Mouse (Mus musculus): ENCODE results near the gene Prr13. TPM values are rescaled to one million over a fixed set of nuclear protein-coding genes. Genes with fewer than 3 reads are reported as not detected.

Gene Prr13
- 57.6 and 60.5 TPM in 2 replicates for polyA plus RNA-seq (2016; fragmentation: Nextera tagmentation; extraction: Ambion mirVana)

GRCm38 (mm10) chr15:102458904-102459317 lies at the start of gene Prr13:
Gene Prr13, plus strand, starts transcription at chr15:102459028.
- peak; percentile 83 for DNase-seq (ENCODE audit: low spot score)
- Histone ChIP-seq H3K27ac (0 out of 2 replicates have a peak within 1 kb of the TSS, but pooled peaks have one; percentile 66), H3K4me1 (peaks cover 24% of the 10 kb centered on the region), H3K27me3 (ENCODE audit: low read depth, poor library complexity, severe bottlenecking) (no peaks in the 10 kb centered on the region), H3K9me3 (replicated peaks) (no peaks in the 10 kb centered on the region), H3K4me3 (peak within 1 kb of the TSS; percentile 56), H3K36me3 (peaks cover 11% of the 10 kb centered on the region)
- under 1% methylated on average over 19 of the region's 19 CpGs for WGBS

GRCm38 (mm10) chr15:102409286-102409685 lies 49.5 kb upstream of the Prr13 start:
- Histone ChIP-seq H3K4me1 (peaks cover 42% of the 10 kb centered on the region), H3K4me3 (0 out of 2 replicates have a peak overlapping the region, but pooled peaks have one; percentile 14), H3K9me3 (replicated peaks) (no peaks in the 10 kb centered on the region), H3K27ac (no peak overlapping the region), H3K27me3 (ENCODE audit: low read depth, poor library complexity, severe bottlenecking) (no peaks in the 10 kb centered on the region), H3K36me3 (peaks cover 72% of the 10 kb centered on the region)
- DNase-seq (ENCODE audit: low spot score), result no peak
- WGBS, result 96% methylated on average over 3 of the region's 3 CpGs

- peaks cover 90% of the 10 kb centered on the region for H3K36me3 ChIP-seq
- WGBS, result 89% methylated on average over 1 of the region's 1 CpGs
- DNase-seq (ENCODE audit: low spot score), result no peak
Observed at GRCm38 (mm10) chr15:102411077-102411476, 47.8 kb upstream of the Prr13 start.

GRCm38 (mm10) chr15:102413687-102414086 lies 45.1 kb upstream of the Prr13 start:
- no peak for DNase-seq (ENCODE audit: low spot score)
- Histone ChIP-seq H3K4me1 (peaks cover 20% of the 10 kb centered on the region), H3K36me3 (peaks cover 99% of the 10 kb centered on the region), H3K27ac (no peak overlapping the region), H3K9me3 (replicated peaks) (no peaks in the 10 kb centered on the region), H3K27me3 (ENCODE audit: low read depth, poor library complexity, severe bottlenecking) (no peaks in the 10 kb centered on the region), H3K4me3 (no peak overlapping the region)

More at GRCm38 (mm10) chr15:102411077-102411476, 47.8 kb upstream of the Prr13 start:
- Histone ChIP-seq H3K9me3 (replicated peaks) (no peaks in the 10 kb centered on the region), H3K4me1 (peaks cover 32% of the 10 kb centered on the region), H3K4me3 (0 out of 2 replicates have a peak overlapping the region, but pooled peaks have one; percentile 19), H3K27ac (no peak overlapping the region), H3K27me3 (ENCODE audit: low read depth, poor library complexity, severe bottlenecking) (no peaks in the 10 kb centered on the region)

GRCm38 (mm10) chr15:102417524-102417923 lies 41.3 kb upstream of the Prr13 start:
- Histone ChIP-seq H3K27ac (no peak overlapping the region), H3K4me3 (no peak overlapping the region), H3K27me3 (ENCODE audit: low read depth, poor library complexity, severe bottlenecking) (no peaks in the 10 kb centered on the region), H3K36me3 (peaks cover 86% of the 10 kb centered on the region), H3K9me3 (replicated peaks) (no peaks in the 10 kb centered on the region), H3K4me1 (no peaks in the 10 kb centered on the region)
- DNase-seq (ENCODE audit: low spot score), result no peak
- WGBS, result 85% methylated on average over 2 of the region's 2 CpGs

GRCm38 (mm10) chr15:102420986-102421385 lies 37.8 kb upstream of the Prr13 start:
- DNase-seq (ENCODE audit: low spot score), result no peak
- Histone ChIP-seq H3K9me3 (replicated peaks) (no peaks in the 10 kb centered on the region), H3K4me3 (no peak overlapping the region), H3K4me1 (no peaks in the 10 kb centered on the region), H3K27me3 (ENCODE audit: low read depth, poor library complexity, severe bottlenecking) (no peaks in the 10 kb centered on the region), H3K27ac (no peak overlapping the region), H3K36me3 (peaks cover 85% of the 10 kb centered on the region)
- WGBS, result 66% methylated on average over 1 of the region's 1 CpGs

GRCm38 (mm10) chr15:102421437-102421836 lies 37.4 kb upstream of the Prr13 start:
- DNase-seq (ENCODE audit: low spot score), result no peak
- H3K27ac ChIP-seq, result no peak overlapping the region

GRCm38 (mm10) chr15:102423602-102424240 lies 35.1 kb upstream of the Prr13 start:
- no peaks in the 10 kb centered on the region for H3K4me1 ChIP-seq
- 92% methylated on average over 2 of the region's 2 CpGs for WGBS
- no peak overlapping the region for H3K27ac ChIP-seq
- H3K9me3 ChIP-seq (replicated peaks), result no peaks in the 10 kb centered on the region
- no peak for DNase-seq (ENCODE audit: low spot score)
- peaks cover 86% of the 10 kb centered on the region for H3K36me3 ChIP-seq
- H3K4me3 ChIP-seq, result no peak overlapping the region
- H3K27me3 ChIP-seq (ENCODE audit: low read depth, poor library complexity, severe bottlenecking), result no peaks in the 10 kb centered on the region

More at GRCm38 (mm10) chr15:102421437-102421836, 37.4 kb upstream of the Prr13 start:
- Histone ChIP-seq H3K27me3 (ENCODE audit: low read depth, poor library complexity, severe bottlenecking) (no peaks in the 10 kb centered on the region), H3K4me1 (no peaks in the 10 kb centered on the region), H3K9me3 (replicated peaks) (no peaks in the 10 kb centered on the region), H3K36me3 (peaks cover 85% of the 10 kb centered on the region), H3K4me3 (no peak overlapping the region)
- 61% methylated on average over 3 of the region's 3 CpGs for WGBS

- WGBS, result 89% methylated on average over 2 of the region's 2 CpGs
- no peaks in the 10 kb centered on the region for H3K9me3 ChIP-seq (replicated peaks)
- H3K27me3 ChIP-seq (ENCODE audit: low read depth, poor library complexity, severe bottlenecking), result no peaks in the 10 kb centered on the region
- no peak overlapping the region for H3K4me3 ChIP-seq
- DNase-seq (ENCODE audit: low spot score), result no peak
- no peaks in the 10 kb centered on the region for H3K4me1 ChIP-seq
- peaks cover 86% of the 10 kb centered on the region for H3K36me3 ChIP-seq
- H3K27ac ChIP-seq, result no peak overlapping the region
Observed at GRCm38 (mm10) chr15:102424657-102425056, 34.2 kb upstream of the Prr13 start.

- no peaks in the 10 kb centered on the region for H3K9me3 ChIP-seq (replicated peaks)
- 94% methylated on average over 1 of the region's 1 CpGs for WGBS
Observed at GRCm38 (mm10) chr15:102426963-102427362, 31.9 kb upstream of the Prr13 start.

GRCm38 (mm10) chr15:102432046-102432445 lies 26.8 kb upstream of the Prr13 start:
- H3K36me3 ChIP-seq, result peaks cover 94% of the 10 kb centered on the region
- WGBS, result 90% methylated on average over 1 of the region's 1 CpGs
- H3K27me3 ChIP-seq (ENCODE audit: low read depth, poor library complexity, severe bottlenecking), result no peaks in the 10 kb centered on the region
- no peaks in the 10 kb centered on the region for H3K9me3 ChIP-seq (replicated peaks)
- no peaks in the 10 kb centered on the region for H3K4me1 ChIP-seq
- no peak for DNase-seq (ENCODE audit: low spot score)
- H3K4me3 ChIP-seq, result no peak overlapping the region
- no peak overlapping the region for H3K27ac ChIP-seq

More at GRCm38 (mm10) chr15:102426963-102427362, 31.9 kb upstream of the Prr13 start:
- no peaks in the 10 kb centered on the region for H3K4me1 ChIP-seq
- H3K27ac ChIP-seq, result no peak overlapping the region
- H3K4me3 ChIP-seq, result no peak overlapping the region
- no peak for DNase-seq (ENCODE audit: low spot score)
- no peaks in the 10 kb centered on the region for H3K27me3 ChIP-seq (ENCODE audit: low read depth, poor library complexity, severe bottlenecking)
- peaks cover 97% of the 10 kb centered on the region for H3K36me3 ChIP-seq

- peaks cover 91% of the 10 kb centered on the region for H3K36me3 ChIP-seq
- no peaks in the 10 kb centered on the region for H3K4me1 ChIP-seq
- H3K27ac ChIP-seq, result no peak overlapping the region
- no peaks in the 10 kb centered on the region for H3K9me3 ChIP-seq (replicated peaks)
- no peak for DNase-seq (ENCODE audit: low spot score)
- H3K27me3 ChIP-seq (ENCODE audit: low read depth, poor library complexity, severe bottlenecking), result no peaks in the 10 kb centered on the region
- H3K4me3 ChIP-seq, result no peak overlapping the region
- WGBS, result 95% methylated on average over 4 of the region's 4 CpGs
Observed at GRCm38 (mm10) chr15:102433173-102433572, 25.7 kb upstream of the Prr13 start.

- peak; percentile 87 for DNase-seq (ENCODE audit: low spot score)
- H3K36me3 ChIP-seq, result peaks cover 7% of the 10 kb centered on the region; the same call in 1 of the 2 replicates
- whole genome bisulfite sequencing, result 48% methylated on average over 2 of the region's 2 CpGs
- no peak overlapping the region for H3K27ac ChIP-seq
- H3K27me3 ChIP-seq (ENCODE audit: low read depth, poor library complexity, severe bottlenecking), result no peaks in the 10 kb centered on the region
- no peaks in the 10 kb centered on the region for H3K9me3 ChIP-seq (replicated peaks)
- no peak overlapping the region for H3K4me3 ChIP-seq
- H3K4me1 ChIP-seq, result 0 out of 2 replicates have a peak, but pooled peaks cover 3% of the 10 kb centered on the region
Observed at GRCm38 (mm10) chr15:102442490-102442889, 16.3 kb upstream of the Prr13 start.

Data from limb, embryonic 10.5 days (tissue).